Mouse (Mus musculus) adrenal gland, postnatal 10 days (tissue): ENCODE measurements around the gene Ddhd1. TPM values are rescaled to one million over a fixed set of nuclear protein-coding genes. Genes with fewer than 3 reads are reported as not detected.

Source experiments
- DNase-seq: peaks from one replicate; pipeline ENCODE4 v3.0.0; 2021; ENCODE audit warnings: mixed read lengths
- long read RNA-seq, 2 experiments: library from polyadenylated mRNA; stranded (forward); transcript quantifications; one replicate each; pipeline ENCODE4 v2.0.0; 2021
- total RNA-seq, 2 experiments: library from RNA; stranded (reverse); gene quantifications; 2 replicates each; pipeline ENCODE4 v1.2.3; 2021

Gene Ddhd1
- 10 to 100 TPM; 19.3 to 32.5 TPM for total RNA-seq
- long read RNA-seq, experiment 1, full-length matches to known transcripts, result 15 of 23 reads
- long read RNA-seq, experiment 1, partial matches to known transcripts, result 3 of 23 reads
- long read RNA-seq, experiment 1, other reads (novel, unspliced or antisense), result 5 of 23 reads
- long read RNA-seq, experiment 2, full-length matches to known transcripts, result 13 of 21 reads
- long read RNA-seq, experiment 2, partial matches to known transcripts, result 2 of 21 reads
- long read RNA-seq, experiment 2, other reads (novel, unspliced or antisense), result 6 of 21 reads

- peak; percentile 95 for DNase-seq
Measured at GRCm38 (mm10) chr14:45657641-45658611, at the start of gene Ddhd1. TSS of gene Ddhd1 (minus strand) at chr14:45658143.

GRCm38 (mm10) chr14:45707176-45707910, 49.4 kb upstream of the Ddhd1 start:
- DNase-seq, result no peak

- peak; percentile 24 for DNase-seq
Measured at GRCm38 (mm10) chr14:45700031-45700572, 42.2 kb upstream of the Ddhd1 start.

GRCm38 (mm10) chr14:45698867-45699266, 40.9 kb upstream of the Ddhd1 start:
- no peak for DNase-seq

GRCm38 (mm10) chr14:45696098-45696497, 38.2 kb upstream of the Ddhd1 start:
- DNase-seq, result no peak

- DNase-seq, result no peak
Measured at GRCm38 (mm10) chr14:45693891-45694290, 35.9 kb upstream of the Ddhd1 start.

- peak; percentile 53 for DNase-seq
Measured at GRCm38 (mm10) chr14:45690520-45691246, 32.7 kb upstream of the Ddhd1 start.

GRCm38 (mm10) chr14:45685313-45685712, 27.4 kb upstream of the Ddhd1 start:
- DNase-seq, result no peak

- no peak for DNase-seq
Measured at GRCm38 (mm10) chr14:45676722-45677121, 18.8 kb upstream of the Ddhd1 start.

- peak; percentile 59 for DNase-seq
Measured at GRCm38 (mm10) chr14:45668325-45668724, 10.4 kb upstream of the Ddhd1 start.

- DNase-seq, result peak; percentile 53
Measured at GRCm38 (mm10) chr14:45667231-45667630, 9.3 kb upstream of the Ddhd1 start.

GRCm38 (mm10) chr14:45661575-45661974, 3.6 kb upstream of the Ddhd1 start:
- DNase-seq, result peak; percentile 15

GRCm38 (mm10) chr14:45660315-45660714, 2.4 kb upstream of the Ddhd1 start:
- no peak for DNase-seq

- peak; percentile 68 for DNase-seq
Measured at GRCm38 (mm10) chr14:45656831-45657640, 907 bp downstream of the Ddhd1 start.

GRCm38 (mm10) chr14:45654876-45655416, 3.0 kb downstream of the Ddhd1 start:
- DNase-seq, result no peak

GRCm38 (mm10) chr14:45653756-45654155, 4.2 kb downstream of the Ddhd1 start:
- DNase-seq, result no peak

- DNase-seq, result no peak
Measured at GRCm38 (mm10) chr14:45648999-45649818, 8.7 kb downstream of the Ddhd1 start.

GRCm38 (mm10) chr14:45648144-45648543, 9.8 kb downstream of the Ddhd1 start:
- DNase-seq, result no peak

- DNase-seq, result no peak
Measured at GRCm38 (mm10) chr14:45647632-45648031, 10.3 kb downstream of the Ddhd1 start.
